Mouse (Mus musculus) thymus, adult 2 months (tissue): Measurements from ENCODE around the gene Neu2.

Experiments
- CTCF ChIP-seq: fragments of 200-500 bp; IDR thresholded peaks from 2 replicates; pipeline ENCODE4 v1.5.1; 2012; ENCODE audit warnings: mild to moderate bottlenecking, control low read depth, low read length, moderate library complexity, borderline replicate concordance; ENCODE audit not compliant: control insufficient read depth, poor library complexity, insufficient read depth; ENCODE audit errors: extremely low read depth
- POLR2A ChIP-seq: fragments of 200-500 bp; IDR thresholded peaks from 2 replicates; pipeline ENCODE4 v1.6.1; 2012; ENCODE audit warnings: mild to moderate bottlenecking, low read length, control low read depth, moderate library complexity; ENCODE audit not compliant: control insufficient read depth, poor library complexity, insufficient read depth; ENCODE audit errors: extremely low read depth

- no peak for TF ChIP-seq CTCF
- TF ChIP-seq POLR2A, result no peak
Measured at GRCm38 (mm10) chr1:87607385-87608091, 97.8 kb downstream of the Neu2 start.
